Mouse (Mus musculus): ENCODE measurements at regions not wholly inside any gene's neighbourhood (a gene's known extent, or its start where the extent isn't known, plus 50 kb on each side); places are given as distances from the start of the nearest gene placed in this dataset.
"Not testable (repeated sequence)": the region's sequence is repeated elsewhere in the genome, so short reads cannot be mapped to it uniquely, and the experiment has no call there.

- no peaks in the 10 kb centered on the region for H3K4me1 ChIP-seq (replicated peaks)
- H3K9me3 ChIP-seq = no peaks in the 10 kb centered on the region
- WGBS = 56% methylated on average over 6 of the region's 6 CpGs
- no peak for DNase-seq (ENCODE audit: low spot score)
- H3K36me3 ChIP-seq = no peaks in the 10 kb centered on the region
- no peak overlapping the region for H3K27ac ChIP-seq
- H3K4me3 ChIP-seq = no peak overlapping the region
- no peaks in the 10 kb centered on the region; the same call in 1 of the 2 replicates for H3K27me3 ChIP-seq (ENCODE audit: insufficient read depth, poor library complexity, severe bottlenecking)
Measured at GRCm38 (mm10) chr5:60228966-60229365, 1579.7 kb upstream of the G6pd2 start.

GRCm38 (mm10) chr5:60231232-60231891, 1577.3 kb upstream of the G6pd2 start:
- not testable (repeated sequence) for H3K27me3 ChIP-seq (ENCODE audit: insufficient read depth, poor library complexity, severe bottlenecking); H3K36me3 ChIP-seq; H3K4me1 ChIP-seq (replicated peaks); H3K27ac ChIP-seq; H3K9me3 ChIP-seq
- H3K4me3 ChIP-seq = peak overlapping the region; percentile 34
- peak; percentile 3 for DNase-seq (ENCODE audit: low spot score)
- WGBS = 12% methylated on average over 30 of the region's 30 CpGs

GRCm38 (mm10) chr5:60244185-60244584, 1564.4 kb upstream of the G6pd2 start:
- no peaks in the 10 kb centered on the region for H3K4me1 ChIP-seq (replicated peaks)
- DNase-seq (ENCODE audit: low spot score) = no peak
- H3K27me3 ChIP-seq (ENCODE audit: insufficient read depth, poor library complexity, severe bottlenecking) = no peaks in the 10 kb centered on the region
- no peak overlapping the region for H3K4me3 ChIP-seq
- no peaks in the 10 kb centered on the region for H3K36me3 ChIP-seq
- H3K9me3 ChIP-seq = no peaks in the 10 kb centered on the region
- H3K27ac ChIP-seq = no peak overlapping the region
- 84% methylated on average over 2 of the region's 2 CpGs for WGBS

- 90% methylated on average over 2 of the region's 2 CpGs for WGBS
- no peaks in the 10 kb centered on the region for H3K9me3 ChIP-seq
- no peak overlapping the region for H3K27ac ChIP-seq
- H3K36me3 ChIP-seq = no peaks in the 10 kb centered on the region
- no peaks in the 10 kb centered on the region for H3K27me3 ChIP-seq (ENCODE audit: insufficient read depth, poor library complexity, severe bottlenecking)
- DNase-seq (ENCODE audit: low spot score) = no peak
- no peak overlapping the region for H3K4me3 ChIP-seq
- no peaks in the 10 kb centered on the region for H3K4me1 ChIP-seq (replicated peaks)
Measured at GRCm38 (mm10) chr5:60276696-60277095, 1531.9 kb upstream of the G6pd2 start.

Data from hindbrain, embryonic 10.5 days (tissue).